Mouse (Mus musculus): ENCODE measurements at regions not wholly inside any gene's neighbourhood (a gene's known extent, or its start where the extent isn't known, plus 50 kb on each side); places are given as distances from the start of the nearest gene placed in this dataset.
A peak's percentile ranks its signal among the peaks of the same experiment; 100 is the strongest.

DNA sequence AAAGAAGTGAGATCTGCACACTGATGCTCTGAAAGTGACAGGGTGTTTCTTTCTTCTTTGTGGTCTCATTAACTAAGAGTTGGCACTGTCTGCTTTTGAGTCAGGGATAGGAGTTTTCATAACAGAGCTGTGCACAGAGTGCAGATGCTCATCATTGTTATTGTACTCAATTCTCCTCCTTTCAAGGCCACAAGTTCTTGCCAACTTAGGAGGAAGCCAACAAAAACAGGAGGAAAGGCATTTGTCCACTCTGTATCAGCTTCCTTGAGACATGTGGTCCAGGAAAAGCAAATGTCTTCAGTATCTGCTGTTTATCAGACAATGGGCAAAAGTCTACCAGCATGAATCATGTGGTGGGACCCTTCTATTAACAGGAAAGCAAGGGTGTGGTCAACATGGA is 345.1 kb downstream of the Fam181b start:
- DNase-seq: peak; percentile 88

DNA sequence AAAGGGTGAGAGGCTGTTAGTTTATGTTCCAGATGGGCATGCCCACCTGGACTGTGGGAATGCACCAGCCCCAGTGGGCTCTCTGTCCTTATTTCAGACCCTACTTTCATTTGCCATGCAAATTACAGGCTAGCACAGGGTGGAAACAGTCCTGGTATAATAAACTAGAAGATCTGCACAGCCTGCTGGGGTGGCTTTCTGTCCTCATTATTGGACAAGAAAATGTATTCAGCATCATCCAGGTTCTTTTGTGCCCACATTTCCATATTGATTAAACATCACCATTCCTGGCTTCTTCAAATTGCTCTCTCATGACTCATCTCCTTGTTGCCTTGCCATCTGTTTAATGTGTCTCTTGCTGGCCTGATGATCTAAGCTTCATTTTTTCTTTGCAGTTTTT is 355.4 kb downstream of the Fam181b start:
- no peak for DNase-seq

DNA sequence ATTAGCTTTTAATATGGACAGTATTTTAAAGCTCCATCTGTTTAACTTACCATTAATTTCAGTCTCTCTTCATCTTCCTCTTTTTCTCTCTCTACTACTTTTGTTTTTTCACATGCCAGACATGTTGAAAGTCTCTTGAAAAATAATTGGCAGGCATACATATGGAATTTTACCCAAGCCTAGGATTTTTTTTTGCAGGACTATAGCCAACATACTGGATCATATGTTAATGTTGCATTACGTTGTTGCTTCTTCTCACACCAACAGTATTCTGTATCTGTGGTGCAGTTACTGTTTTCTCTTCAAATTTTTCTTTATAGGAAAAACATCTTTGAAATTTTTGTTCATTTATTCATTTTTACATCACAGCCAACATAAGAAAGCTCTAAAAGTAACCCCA is 374.4 kb downstream of the Fam181b start:
- DNase-seq: no peak

DNA sequence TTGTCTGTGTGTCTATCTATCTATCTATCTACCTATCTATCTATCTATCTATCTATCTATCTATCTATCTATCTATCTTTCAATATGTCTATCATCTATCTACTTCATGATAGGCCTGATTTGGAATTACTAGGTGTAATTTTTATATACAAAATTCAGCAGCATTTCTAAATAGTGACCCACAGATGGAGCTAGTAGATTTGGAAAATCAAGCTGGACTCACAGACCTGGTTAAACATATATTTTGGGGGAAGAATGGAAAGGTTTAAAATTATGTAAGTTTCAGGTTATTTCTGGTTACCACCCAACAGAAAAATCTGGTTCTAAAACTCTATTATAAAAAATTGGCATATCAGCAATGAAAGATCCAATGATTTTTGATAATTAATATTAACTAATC is 383.7 kb downstream of the Fam181b start:
- no peak for DNase-seq

DNA sequence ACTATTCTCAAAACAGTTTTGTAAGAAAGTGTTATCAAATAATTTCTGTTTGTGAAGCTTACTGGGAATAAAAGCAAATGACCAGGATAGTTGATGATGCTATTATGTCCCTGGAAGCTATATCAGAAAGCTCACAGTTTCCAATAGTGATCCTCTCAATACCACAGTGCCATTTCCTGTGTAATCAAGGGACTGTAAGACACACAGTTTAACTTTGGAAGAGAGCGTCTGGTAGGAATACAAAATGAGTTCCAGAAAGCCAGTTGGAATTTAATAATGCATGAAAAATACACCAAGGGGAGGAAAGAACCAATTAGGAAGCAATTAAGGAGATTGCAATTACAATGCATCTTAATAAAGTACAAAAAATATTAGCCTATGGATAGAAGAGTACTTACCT is 393.7 kb downstream of the Fam181b start:
- no peak for DNase-seq

DNA sequence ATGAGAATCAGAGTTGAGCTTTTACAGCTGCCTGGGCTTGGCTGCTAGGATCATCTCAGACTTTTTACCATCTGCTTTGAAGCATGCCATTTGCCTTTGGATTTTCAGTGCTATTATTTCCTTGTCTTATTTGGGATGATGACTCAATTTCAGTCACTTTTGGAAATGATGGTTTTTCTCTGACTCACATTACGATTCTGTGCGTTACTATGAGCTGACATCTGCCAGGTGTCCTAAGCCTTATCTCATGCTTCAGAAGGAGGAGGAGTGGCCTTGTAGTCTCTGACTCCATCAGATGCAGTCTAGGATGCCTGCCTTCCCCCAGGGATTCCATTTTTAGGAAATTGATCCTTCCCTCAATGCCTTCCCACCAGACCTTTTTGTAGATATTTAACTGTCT is 431.0 kb downstream of the Fam181b start:
- no peak for DNase-seq

DNA sequence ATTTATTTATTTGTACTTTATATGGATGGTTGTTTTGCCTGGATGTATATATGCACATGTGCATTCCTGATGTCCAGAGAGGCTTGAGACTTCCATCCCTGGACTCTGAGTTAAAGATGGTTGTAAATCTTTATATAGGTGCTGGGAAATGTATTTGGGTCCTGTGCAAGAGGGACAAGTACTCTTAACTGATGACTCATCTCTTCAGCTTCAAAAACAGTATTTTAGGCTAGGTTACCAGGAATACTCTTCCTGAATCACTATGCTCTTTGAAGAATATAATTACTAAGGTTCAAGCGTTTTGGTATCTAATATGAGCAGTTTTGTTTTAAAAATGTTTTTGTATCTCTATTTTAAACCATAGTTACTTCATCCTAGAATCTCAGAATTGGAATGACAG is 431.6 kb downstream of the Fam181b start:
- DNase-seq: no peak

DNA sequence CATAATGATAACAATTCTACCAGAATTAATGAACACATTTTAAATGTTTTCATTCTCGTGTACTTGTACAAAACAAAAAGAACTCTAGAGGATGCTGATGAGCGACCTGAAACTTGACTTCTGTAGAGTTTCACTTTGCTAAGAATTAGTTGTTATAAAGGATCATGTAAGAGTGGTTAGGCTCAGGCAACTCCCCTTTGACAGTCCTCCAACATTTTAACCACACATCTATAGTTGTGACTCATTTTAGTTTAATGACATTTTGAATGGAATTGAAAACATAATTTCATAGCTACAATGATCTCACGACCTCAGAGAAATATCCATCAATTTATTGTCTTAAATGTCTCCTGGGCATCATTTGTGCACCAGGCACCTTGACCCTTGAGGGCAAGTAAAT is 479.5 kb downstream of the Fam181b start:
- no peak for DNase-seq

DNA sequence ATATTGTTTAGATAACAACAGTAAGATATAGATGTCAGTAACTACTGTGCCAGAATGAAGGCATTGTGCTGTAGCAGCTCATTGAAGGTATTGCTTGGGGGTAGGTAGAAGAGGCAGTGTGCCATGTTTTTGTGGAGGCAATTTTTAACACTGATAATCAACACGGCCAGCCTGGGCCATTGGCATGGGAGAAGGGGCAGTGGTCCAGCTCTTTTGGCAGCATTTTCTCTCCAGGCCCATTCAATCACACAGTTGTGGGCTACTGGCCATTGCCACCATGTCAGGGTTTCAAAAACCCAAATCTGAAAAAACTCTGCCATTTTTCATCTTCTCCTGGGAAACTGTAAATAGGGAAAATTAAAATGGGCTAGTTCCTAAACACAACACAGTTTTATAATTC is 497.9 kb downstream of the Fam181b start:
- DNase-seq: no peak

DNA sequence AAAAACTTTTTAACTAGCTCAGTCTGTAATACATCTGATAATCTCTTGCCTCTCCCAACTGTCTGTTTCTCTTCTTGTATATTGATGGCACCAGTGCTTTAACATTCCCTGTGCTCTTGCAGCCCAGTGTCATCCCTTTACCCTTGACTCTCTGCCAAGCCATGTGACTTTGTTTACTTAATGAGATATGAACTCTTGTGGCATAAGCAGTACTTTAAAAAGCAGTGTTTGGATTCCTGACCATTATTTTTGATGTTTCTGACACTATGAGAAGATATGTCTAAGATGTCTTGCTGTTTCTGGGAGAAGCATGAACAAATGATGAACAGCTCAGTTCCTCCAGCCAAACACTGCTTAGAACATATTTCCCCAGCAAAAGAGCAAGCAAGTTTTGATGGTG is 507.5 kb downstream of the Fam181b start:
- no peak for DNase-seq

DNA sequence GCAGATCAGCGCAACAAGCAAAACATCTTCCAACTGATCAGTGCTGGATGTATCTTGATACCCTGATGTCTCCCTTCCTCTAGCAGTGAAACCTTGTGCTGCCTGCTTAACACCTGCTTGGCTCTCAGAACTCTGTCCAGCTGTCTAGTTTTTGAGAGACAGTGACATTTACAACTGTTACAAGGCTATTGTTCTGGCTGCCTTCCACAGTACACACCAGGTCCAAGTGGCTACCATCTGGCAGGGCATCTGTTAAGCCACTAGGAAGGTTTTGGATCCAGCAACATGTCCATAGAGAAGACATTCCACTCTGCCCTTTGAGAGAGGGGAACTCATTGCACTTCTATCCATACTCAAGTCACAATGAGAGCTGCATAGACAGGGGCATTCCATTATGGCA is 508.4 kb downstream of the Fam181b start:
- no peak for DNase-seq

Data from heart, adult 11 months (tissue).